Mouse (Mus musculus): ENCODE measurements around the gene Irak2.

GRCm38 (mm10) chr6:113664305-113664704, 26.0 kb downstream of the Irak2 start:
- no peak for TF ChIP-seq EP300 (IDR thresholded peaks at IDR 0.05; ENCODE audit: low read depth)
- TF ChIP-seq CTCF (IDR thresholded peaks at IDR 0.05; ENCODE audit: low read depth), result no peak
